Mouse (Mus musculus) ES-Bruce4 (cell line): ENCODE data around the gene Sub1.

Experiments used
- CTCF ChIP-seq: IDR thresholded peaks from one replicate; pipeline ENCODE4 v1.8.1; 2011; ENCODE audit warnings: low read depth, low read length
- EP300 ChIP-seq: IDR thresholded peaks from 2 replicates; pipeline ENCODE4 v1.6.1; 2011; ENCODE audit warnings: low read depth, low read length; ENCODE audit not compliant: insufficient read depth
- POLR2A ChIP-seq: IDR thresholded peaks from one replicate; pipeline ENCODE4 v1.8.1; 2011; ENCODE audit warnings: low read length; ENCODE audit not compliant: insufficient read depth

DNA sequence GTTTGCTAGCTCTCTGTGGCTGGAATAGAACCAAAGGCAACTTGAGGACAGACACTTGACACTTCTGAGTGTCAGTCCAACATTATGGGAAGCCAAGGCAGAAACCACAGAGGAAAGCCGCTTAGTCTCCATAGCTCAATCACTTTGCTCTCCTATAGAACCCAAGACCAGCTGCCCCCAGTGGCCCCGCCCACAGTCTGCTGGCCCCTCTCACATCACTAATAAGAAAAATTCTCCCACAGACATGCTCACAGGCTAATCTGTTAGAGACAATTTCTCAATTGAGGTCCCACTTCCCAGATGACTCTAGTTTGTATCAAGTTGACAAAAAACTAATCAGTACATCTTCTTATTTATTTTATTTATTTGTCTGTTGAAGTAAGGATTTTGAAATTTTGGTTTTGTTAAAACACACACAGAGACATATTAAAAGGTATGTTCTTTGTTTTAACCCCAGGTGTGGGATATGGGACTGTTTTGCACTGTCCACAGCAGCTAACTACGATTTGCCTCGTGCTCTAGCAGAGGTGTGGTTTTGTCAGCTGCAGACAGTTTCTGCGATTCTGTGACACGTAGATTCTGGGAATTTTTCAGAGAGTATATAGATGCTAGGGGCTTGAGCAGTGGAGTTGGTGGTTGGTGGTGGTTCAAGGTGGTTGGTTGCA lies 16.9 kb upstream of the Sub1 start:
- TF ChIP-seq CTCF (no peak), POLR2A (no peak), EP300 (no peak)
